Mouse (Mus musculus): ENCODE results near the gene Dab1.

Dab1 gene

GRCm38 (mm10) chr4:104587826-104588225 lies 968.7 kb downstream of the Dab1 start:
- no peak for DNase-seq (ENCODE audit: low spot score)

DNA sequence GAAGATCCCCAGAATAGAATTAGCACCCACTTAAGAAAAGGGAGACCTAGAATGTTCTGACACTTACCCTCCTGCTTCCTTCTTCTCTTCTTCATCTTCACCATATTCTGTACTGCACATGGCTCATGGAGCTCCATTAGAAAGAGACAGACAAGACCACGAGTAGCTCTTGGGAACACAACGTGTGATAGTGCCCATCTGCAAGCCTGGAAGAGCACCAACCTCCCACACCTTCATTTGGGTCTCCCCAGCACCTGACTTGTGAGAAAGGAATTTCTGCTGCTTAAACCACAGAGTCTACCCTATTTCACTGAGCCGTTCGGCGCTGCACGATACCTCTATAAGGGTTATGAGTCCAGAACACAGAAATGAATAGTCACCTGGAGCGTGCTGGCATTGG lies 977.8 kb downstream of the Dab1 start:
- DNase-seq (ENCODE audit: low spot score): no peak

DNA sequence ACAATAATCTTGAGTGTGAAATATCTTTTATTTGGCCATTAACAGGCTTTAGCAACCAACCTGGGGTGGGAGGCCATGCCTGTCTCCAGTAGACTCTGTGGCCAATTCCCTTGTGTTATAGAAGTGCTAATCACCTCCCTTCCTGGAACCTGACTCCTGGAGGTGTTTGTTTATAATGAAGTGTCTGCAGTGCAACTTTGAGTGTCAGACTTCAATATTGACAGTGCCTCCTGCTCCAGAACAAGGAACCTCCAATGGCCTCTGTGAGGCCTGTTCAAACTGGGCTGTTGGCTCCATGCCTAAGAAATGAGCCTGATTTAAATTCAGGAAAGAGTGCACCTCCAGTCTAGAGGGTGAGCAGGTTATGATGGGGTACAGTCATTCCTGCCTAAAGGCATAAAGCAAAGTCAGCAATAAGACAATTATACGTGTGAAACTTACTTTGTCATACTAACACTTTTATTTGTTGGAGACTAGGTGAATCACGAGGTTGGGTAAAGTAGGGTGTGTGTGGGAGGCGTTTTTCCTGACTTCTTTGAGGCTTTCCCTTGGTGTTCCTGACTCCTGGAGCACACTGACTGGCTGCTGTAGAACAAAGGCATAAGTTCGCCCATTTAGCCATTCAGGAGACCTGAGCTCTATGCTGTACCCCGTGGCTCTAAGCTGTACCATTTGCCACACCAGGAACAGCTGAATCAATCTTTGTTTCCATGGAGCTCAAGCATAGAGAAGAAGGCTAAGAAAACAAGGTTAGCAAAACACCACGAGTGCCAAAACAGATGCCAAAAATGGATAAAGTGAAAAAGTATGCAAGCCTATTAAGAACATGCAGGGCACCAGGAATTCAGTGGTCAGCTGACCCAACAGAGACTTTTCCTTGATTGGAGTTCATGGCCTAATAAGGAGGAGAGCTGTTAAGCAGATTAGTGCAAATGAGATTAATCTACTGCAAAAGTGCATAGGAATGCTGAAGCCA lies 978.6 kb downstream of the Dab1 start:
- DNase-seq (ENCODE audit: low spot score): no peak

- no peak for DNase-seq (ENCODE audit: low spot score)
Observed at GRCm38 (mm10) chr4:104602804-104603203, 983.6 kb downstream of the Dab1 start.

- DNase-seq (ENCODE audit: low spot score): no peak
Observed at GRCm38 (mm10) chr4:104604298-104604697, 985.1 kb downstream of the Dab1 start.

DNA sequence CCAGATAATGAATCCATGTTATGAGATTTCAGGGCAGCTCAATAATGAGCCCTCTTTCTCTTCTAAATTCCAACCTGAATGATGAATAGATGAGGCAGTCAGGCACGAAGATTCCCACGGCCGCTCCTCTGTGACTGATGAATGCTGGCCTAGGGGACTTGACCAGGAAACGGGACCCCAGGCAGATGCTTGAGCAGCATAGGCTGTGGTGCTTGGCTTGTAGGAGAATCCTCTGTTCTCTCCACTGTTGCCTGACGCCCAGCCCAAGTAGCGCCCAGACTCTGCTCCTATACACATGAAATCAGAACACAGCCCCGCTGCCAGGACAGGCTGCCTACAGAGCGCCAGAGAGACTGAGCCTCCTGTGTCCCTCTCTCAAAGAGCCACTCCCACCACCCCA lies 987.7 kb downstream of the Dab1 start:
- no peak for DNase-seq (ENCODE audit: low spot score)

GRCm38 (mm10) chr4:104607636-104608035 lies 988.5 kb downstream of the Dab1 start:
- no peak for DNase-seq (ENCODE audit: low spot score)

DNA sequence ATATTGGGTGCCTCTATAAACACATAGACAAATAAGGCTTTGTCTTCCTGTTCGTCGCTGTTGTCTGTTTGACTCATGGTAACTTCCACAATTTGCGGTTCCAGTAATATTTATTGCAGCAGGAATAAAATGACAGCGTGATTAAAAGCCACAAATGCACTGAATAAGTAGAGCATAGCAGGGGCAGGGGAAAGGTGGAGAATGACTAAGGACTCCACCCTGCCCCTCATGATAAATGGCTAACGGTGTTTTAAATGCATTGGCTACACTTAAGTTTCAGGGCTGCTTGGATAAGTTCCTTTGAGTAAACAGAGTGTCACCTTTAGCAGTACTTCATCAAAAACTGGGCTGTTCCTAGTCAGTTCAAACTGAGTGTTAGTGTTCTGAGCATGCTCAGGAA lies 1000.3 kb downstream of the Dab1 start:
- no peak for DNase-seq (ENCODE audit: low spot score)

DNA sequence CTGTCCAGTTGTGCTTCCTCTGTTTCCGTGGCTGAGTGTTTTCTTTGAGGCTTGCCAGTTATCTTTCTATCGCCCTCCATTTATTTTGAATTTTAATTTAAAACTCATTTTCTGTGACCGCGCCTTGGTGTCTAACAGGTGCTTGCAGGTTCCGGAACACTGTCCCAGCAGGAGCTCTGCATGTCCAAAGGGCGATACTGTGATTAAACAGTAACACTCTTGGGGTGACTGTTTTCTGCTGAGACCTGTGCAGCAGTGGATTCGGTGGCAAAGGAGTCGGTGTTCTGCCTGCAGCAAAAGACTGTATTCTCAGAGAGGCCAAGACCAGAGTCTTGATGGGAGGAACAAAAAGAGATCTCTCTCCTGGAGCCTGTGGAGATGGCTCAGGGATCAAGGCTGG lies 1006.2 kb downstream of the Dab1 start:
- DNase-seq (ENCODE audit: low spot score): no peak

DNA sequence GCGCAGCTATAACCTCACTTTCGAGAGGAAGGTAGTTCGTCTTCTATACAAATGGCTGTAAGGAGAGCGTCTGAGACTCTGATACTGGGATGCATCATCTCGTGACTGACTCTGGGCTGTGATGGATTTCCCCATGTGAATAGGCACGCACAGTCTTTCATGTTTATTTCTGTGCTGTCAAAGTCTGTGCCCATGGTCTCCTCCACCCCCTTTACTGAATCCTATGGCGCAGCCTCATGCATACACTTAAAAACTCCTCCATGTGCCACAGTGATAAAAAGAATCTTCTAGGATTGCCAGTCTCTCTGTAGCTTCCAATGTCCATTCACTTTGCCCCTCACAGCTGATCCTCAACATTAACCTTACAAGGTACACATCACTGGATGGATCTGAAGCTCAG lies 1009.5 kb downstream of the Dab1 start:
- DNase-seq (ENCODE audit: low spot score): no peak

- DNase-seq (ENCODE audit: low spot score): no peak
Observed at GRCm38 (mm10) chr4:104637016-104637415, 1017.9 kb downstream of the Dab1 start.

- DNase-seq (ENCODE audit: low spot score): no peak
Observed at GRCm38 (mm10) chr4:104640617-104641016, 1021.5 kb downstream of the Dab1 start.

DNA sequence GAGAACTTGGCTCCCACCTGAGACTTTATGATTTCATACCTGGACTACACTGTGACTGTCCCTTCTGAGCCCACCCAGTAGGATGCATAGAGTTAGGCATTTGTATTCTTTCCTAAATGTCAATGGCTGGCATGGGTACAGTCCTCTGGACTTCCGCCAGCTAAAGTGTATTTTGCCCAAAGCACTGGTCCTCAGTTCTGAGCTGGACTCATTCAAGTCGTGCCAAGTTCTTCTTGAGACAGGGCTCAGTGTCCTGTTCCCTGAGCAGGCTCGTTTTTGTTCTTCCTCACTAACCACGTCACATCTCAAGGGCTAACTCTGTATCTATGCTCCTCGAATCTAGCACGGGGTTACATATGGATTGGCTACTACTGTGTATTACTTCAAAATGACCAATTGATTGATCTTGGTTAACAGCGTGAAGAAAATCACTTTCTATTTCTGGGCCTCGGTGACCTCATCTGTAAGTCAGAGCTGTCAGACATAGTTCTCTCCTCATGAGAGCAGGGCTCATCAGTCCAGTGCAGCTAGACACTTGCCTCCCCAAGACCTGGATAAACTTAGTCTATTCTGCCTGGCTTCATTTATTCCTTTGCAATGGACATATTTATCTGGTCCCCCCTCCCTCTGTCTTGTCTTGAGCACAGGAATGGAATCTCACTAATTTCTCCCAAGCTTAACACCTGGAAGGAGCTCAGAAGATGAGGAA lies 1023.8 kb downstream of the Dab1 start:
- no peak for DNase-seq (ENCODE audit: low spot score)

DNA sequence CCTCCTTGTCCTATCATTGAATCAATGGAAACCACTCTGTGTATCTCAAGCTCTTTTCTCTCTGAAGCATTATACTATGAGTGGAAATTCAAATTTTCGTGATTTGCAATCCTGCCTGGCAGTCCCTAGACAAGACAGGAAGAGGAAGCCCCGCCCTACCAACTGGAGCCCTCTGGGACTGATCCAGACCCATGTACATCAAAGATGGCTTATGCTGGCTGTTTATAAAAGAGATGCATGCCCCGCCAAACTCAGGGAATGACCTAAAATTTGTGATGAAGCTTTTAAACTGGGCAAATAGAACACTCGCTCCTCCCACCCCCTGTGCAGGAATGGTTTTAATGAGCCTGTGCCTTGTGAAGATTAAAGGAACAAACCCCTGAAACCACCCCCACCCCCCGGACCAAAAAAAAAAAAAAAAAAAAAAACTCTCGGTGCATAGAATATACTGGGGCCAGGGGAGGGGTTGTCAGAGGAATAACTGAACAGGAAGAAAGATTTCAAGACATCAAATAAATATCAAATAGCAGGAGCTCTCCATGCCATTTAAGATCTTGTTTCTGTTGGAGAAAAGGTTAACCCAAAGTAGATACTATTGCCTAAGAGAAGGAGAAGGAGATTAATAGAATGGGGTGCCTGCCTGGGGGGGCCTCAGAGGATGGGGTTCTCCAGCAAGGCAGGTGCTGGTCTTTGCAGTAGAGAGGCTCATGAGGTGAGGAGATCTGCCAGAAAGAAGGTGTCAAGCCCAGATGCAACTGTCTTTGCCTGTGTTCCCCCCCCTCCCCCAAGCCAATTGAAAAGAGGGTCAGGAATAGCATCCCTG lies 1024.6 kb downstream of the Dab1 start:
- peak; percentile 41 for DNase-seq (ENCODE audit: low spot score)

DNA sequence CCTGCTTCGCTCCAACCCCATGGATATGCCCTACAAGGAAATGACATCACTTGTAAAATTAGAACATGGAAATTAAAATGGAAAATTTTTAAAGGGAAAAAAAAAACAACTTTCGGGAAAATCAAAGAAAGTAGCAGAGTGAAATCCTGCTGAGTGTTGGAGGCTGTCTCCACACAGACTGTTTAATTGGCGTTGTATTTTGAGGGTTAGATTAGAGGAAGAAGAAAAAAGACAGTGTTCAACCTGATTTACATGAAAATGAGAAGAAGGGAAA lies 1025.1 kb downstream of the Dab1 start:
- no peak for DNase-seq (ENCODE audit: low spot score)

GRCm38 (mm10) chr4:104644862-104645261 lies 1025.7 kb downstream of the Dab1 start:
- no peak for DNase-seq (ENCODE audit: low spot score)

GRCm38 (mm10) chr4:104651761-104652160 lies 1032.6 kb downstream of the Dab1 start:
- DNase-seq (ENCODE audit: low spot score): no peak

- DNase-seq (ENCODE audit: low spot score): no peak
Observed at GRCm38 (mm10) chr4:104656728-104657127, 1037.6 kb downstream of the Dab1 start.

GRCm38 (mm10) chr4:104662841-104663614 lies 1043.9 kb downstream of the Dab1 start:
- DNase-seq (ENCODE audit: low spot score): no peak

DNA sequence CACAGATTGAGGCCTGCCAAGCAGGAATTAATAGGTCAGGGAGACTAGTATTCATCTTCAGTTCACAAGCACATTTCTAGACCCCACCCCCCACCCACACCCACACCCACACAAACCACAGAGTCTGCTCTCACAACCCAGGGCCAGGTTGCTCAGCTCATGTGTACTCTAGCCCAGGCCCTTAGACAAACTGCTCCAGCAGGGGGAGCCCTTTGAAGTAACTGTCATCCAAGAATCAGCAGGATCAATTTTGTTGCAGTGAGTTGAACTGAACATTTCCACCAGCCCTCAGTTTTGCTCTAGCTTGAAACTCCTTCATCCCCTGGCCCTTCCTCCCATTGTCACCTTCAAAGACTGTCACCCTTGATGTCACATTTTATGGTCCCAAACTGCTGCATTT lies 1046.4 kb downstream of the Dab1 start:
- no peak for DNase-seq (ENCODE audit: low spot score)

DNA sequence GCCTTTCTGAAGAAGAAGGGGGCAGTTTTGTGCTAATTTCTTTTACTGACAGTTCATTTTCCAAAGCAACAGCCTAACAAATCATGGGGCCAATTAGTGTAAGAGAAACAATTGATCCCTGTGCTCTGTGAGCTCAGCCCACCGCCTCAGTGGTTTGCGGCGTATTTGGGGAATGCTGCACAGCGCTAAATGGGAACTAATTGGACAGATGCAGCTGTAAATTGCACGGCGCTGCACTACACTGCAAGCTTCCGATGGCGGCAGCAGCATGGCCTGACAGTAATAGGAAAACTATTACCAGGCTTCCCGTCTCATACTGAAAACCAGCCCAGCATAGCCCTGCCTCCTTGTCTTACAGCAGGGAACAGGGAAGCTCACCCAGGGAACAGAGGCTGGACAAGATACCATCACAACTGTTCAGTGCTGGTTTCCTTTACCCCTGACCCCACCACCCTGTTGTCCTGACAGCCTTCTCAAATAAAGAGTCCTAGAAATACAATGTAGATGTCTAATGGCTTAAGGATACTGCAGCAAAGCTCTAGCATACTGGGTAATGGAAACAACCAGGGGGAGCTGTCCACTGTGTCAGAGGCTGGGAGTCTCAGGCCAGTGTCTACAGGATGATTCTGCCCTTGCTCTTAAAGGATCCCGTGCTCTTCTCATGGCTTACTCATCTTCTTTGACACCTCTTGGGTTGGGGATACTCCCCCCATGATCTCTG lies 1047.8 kb downstream of the Dab1 start:
- no peak for DNase-seq (ENCODE audit: low spot score)
